Mouse (Mus musculus): Measurements from ENCODE around the gene Xlr4c.
"Not testable (repeated sequence)": the region's sequence is repeated elsewhere in the genome, so short reads cannot be mapped to it uniquely, and the experiment has no call there.

The Xlr4c gene

DNA sequence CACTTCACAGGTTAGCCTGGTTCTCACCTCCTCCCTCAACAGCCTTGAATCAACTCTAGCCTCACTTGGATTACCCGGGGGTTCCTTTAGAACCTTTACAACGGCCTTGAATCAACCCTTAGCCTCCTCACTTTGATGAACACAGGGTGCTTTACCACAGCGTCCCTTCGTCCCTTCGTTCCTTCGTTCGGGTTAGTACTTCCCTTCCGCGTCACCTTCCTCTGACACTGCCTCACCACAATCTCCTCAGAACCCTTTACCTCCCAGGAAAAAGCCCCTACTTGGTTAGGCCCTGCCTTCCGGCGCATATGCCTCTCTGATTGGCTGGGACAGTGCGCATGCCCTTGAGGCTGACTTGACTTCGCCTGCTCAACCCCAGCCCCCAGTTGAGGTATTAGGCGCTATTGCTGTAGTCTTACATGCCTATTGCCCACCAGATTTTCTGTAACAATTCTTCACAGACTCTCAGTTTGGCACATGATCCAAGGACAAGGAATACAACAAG is at the start of gene Xlr4c:
Gene Xlr4c, minus strand, starts transcription at position 310 of the 505 bp plus-strand sequence.
- not testable (repeated sequence) for DNase-seq (ENCODE audit: low spot score)

DNA sequence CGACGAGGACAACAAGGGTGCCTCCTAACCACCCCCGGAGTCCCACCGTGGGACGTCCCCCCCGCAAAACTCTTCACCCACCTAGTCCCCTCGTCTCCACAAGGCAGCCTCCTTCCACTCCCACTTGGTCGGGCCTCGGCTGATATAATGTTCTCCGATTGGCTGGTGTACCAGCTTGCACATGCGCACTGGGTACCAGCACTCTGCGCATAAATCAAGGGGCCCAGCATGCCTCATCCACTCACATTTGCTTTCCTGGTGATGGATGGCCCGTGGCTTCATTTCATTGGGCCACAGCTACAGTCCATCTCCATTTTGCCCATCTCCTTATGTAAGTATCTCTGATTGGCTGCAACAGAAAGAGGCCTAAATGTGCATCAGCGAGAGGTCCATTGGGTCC is 22.3 kb upstream of the Xlr4c start, which contains the start of gene Xlr3c:
Gene Xlr3c, minus strand, starts transcription at position 121 of the 400 bp plus-strand sequence.
- DNase-seq (ENCODE audit: low spot score), result not testable (repeated sequence)

DNA sequence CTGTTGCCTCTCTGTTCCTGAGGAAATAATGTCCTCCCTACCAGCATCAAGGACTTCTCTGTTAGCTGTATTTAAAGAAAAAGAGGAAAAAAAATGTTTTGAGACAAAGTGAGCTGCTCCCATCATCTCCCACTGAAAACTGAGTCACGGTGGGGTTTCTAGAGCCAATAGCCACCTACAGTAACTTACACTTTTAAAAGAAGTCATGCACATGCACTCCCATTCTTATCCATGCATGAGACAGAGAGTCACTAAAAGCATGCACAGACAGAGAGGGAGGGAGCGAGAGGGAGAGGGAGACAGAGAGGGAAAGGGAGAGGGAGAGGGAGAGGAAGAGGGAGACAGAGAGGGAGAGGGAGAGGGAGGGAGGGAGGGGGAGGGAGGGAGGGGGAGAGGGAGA is 19.5 kb upstream of the Xlr4c start:
- DNase-seq (ENCODE audit: low spot score), result not testable (repeated sequence)

DNA sequence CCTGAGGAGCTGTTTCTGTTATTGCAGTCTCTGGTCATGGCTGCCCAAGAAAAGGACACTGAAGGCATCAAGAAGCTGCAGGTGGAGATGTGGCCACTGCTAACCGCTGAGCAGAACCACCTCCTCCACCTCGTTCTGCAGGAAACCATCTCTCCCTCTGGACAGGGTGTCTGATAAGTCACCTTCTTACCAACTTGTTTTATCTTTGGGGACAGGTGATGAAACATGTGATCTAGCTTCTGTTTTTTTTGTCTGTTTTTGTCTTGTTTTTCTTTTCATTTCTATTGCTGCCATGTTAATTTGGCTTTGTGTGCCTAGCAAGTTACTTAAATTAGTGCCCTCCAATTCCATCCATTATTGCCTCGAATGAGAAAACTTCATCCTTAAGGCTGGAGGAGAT is 13.6 kb downstream of the Xlr4c start:
- DNase-seq (ENCODE audit: low spot score), result no peak

DNA sequence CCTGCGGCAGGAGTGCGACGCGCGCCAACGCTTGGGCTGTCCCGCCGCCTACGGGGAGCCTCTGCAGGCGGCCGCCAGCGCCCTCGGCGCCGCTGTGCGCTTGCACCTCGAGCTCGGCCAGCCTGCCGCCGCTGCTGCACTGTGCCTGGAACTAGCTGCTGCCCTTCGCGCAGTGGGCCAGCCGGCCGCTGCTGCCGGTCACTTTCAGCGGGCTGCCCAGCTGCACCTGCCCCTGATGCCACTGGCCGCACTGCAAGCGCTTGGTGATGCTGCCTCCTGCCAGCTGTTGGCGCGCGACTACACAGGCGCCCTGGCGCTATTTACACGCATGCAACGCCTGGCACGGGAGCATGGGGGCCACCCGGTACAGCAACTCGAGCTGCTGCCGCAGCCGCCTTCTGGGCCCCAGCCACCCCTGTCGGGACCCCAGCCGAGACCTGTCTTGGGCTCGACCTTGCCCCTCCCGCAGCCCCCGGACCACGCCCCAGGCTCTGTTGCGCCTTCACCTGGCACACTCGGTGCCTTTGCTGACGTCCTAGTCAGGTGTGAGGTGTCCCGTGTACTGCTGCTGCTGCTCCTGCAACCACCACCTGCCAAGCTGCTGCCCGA is 14.2 kb downstream of the Xlr4c start:
- DNase-seq (ENCODE audit: low spot score), result peak; percentile 21

DNA sequence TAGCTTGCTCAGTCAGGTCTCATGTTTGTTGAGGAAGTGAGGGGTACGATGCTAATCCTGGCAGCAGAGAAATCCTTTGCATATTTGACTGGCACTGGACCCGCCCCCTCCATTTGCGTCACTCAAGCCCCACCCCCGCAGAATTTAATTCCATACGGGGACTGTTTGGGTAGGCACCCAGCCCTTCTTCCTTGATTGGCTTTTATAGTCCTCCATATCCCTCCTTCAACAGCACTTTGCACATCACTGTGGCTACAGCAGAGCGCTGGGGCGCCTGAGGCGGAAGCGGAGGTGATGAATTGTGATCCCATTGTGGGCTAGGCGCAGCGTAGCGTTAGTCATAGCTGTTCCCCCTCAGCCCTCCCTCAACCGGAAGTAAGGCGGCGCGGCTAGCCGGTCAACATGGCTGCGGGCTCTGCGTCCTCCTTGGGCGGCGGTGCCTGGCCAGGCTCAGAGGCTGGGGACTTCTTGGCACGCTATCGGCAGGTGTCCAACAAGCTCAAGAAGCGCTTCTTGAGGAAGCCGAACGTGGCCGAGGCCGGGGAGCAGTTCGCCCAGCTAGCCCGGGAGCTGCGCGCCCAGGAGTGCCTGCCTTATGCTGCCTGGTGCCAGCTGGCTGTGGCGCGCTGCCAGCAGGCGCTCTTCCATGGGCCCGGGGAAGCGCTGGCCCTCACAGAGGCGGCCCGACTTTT is 14.9 kb downstream of the Xlr4c start, which contains the start of gene F8a:
Gene F8a, plus strand, starts transcription at position 378 of the 692 bp plus-strand sequence.
- DNase-seq (ENCODE audit: low spot score), result peak; percentile 81

DNA sequence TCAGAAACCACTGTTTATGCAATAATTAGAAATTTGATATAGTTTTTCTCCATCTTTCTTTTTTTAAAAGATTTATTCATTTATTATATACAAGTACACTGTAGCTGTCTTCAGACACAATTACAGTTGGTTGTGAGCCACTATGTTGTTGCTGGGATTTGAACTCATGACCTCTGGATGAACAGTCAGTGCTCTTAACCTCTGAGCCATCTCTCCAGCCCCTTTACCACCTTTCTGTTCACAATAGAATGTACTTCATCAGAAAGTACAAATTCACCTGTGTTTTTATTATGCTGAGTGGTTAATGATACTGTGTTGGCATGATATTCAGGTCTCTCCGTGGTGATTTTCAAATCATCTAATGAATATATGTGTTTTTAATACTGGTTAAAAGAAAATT is 17.6 kb downstream of the Xlr4c start:
- DNase-seq (ENCODE audit: low spot score), result no peak

DNA sequence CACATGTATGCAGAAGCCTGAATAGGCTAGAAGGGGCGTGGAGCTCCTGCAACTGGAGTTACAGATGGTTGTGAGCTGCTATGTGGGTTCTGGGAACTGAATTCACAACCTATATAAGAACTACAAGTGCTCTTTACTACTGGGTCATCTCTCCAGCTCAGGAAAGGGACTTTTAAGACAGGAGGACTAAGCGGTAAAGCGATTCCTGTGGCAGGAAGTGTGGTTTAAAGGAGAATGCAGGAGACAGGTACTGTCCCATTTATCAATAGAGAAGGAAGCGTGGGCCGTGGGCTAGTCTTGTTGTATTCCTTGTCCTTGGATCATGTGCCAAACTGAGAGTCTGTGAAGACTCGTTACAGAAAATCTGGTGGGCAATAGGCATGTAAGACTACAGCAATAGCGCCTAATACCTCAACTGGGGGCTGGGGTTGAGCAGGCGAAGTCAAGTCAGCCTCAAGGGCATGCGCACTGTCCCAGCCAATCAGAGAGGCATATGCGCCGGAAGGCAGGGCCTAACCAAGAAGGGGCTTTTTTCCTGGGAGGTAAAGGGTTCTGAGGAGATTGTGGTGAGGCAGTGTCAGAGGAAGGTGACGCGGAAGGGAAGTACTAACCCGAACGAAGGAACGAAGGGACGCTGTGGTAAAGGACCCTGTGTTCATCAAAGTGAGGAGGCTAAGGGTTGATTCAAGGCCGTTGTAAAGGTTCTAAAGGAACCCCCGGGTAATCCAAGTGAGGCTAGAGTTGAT is 28.9 kb downstream of the Xlr4c start, which contains the start of gene Xlr4b:
Gene Xlr4b, plus strand, starts transcription at position 515 of the 746 bp plus-strand sequence.
- not testable (repeated sequence) for DNase-seq (ENCODE audit: low spot score)

DNA sequence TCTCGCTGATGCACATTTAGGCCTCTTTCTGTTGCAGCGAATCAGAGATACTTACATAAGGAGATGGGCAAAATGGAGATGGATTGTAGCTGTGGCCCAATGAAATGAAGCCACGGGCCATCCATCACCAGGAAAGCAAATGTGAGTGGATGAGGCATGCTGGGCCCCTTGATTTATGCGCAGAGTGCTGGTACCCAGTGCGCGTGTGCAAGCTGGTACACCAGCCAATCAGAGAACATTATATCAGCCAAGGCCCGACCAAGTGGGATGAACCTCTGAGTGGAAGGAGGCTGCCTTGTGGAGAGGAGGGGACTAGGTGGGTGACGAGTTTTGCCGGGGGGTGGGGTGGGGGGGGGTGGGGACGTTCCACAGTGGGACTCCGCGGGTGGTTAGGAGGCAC is 51.0 kb downstream of the Xlr4c start, which contains the start of gene Xlr3b:
Gene Xlr3b, plus strand, starts transcription at position 274 of the 400 bp plus-strand sequence.
- peak; percentile 0 for DNase-seq (ENCODE audit: low spot score)
